Mouse (Mus musculus): Measurements from ENCODE around the gene H1f0. TPM values are rescaled to one million over a fixed set of nuclear protein-coding genes. Genes with fewer than 3 reads are reported as not detected.
"Not testable (repeated sequence)": the region's sequence is repeated elsewhere in the genome, so short reads cannot be mapped to it uniquely, and the experiment has no call there.

The H1f0 gene
- polyA plus RNA-seq, 1 experiment from 2014 or later = 351 TPM

GRCm38 (mm10) chr15:79027291-79028205, 702 bp upstream of the H1f0 start:
- peak overlapping the region; percentile 99 for H3K9ac ChIP-seq (replicated peaks)
- H3K27me3 ChIP-seq = peaks cover 8% of the 10 kb centered on the region; the same call in 1 of the 2 replicates
- peaks cover 60% of the 10 kb centered on the region for H3K4me1 ChIP-seq (replicated peaks)
- peak overlapping the region; percentile 96 for H3K27ac ChIP-seq
- 8% methylated on average over 40 of the region's 46 CpGs for WGBS
- no peaks in the 10 kb centered on the region for H3K9me3 ChIP-seq
- H3K4me2 ChIP-seq (replicated peaks) = peak overlapping the region; percentile 99
- H3K36me3 ChIP-seq = no peaks in the 10 kb centered on the region
- ATAC-seq = peak; percentile 35; the same call in 1 of the 2 replicates
- peak overlapping the region; percentile 60 for H3K4me3 ChIP-seq (replicated peaks)

- peak overlapping the region; percentile 99 for H3K9ac ChIP-seq (replicated peaks)
- peaks cover 6% of the 10 kb centered on the region; the same call in 1 of the 2 replicates for H3K27me3 ChIP-seq
- peak overlapping the region; percentile 96 for H3K27ac ChIP-seq
- no peak for ATAC-seq
- H3K36me3 ChIP-seq = no peaks in the 10 kb centered on the region
- peak overlapping the region; percentile 99 for H3K4me2 ChIP-seq (replicated peaks)
- no peaks in the 10 kb centered on the region for H3K9me3 ChIP-seq
- WGBS = 23% methylated on average over 16 of the region's 16 CpGs
- H3K4me1 ChIP-seq (replicated peaks) = peaks cover 62% of the 10 kb centered on the region
- peak overlapping the region; percentile 60 for H3K4me3 ChIP-seq (replicated peaks)
Observed at GRCm38 (mm10) chr15:79028823-79029484, 704 bp downstream of the H1f0 start.

- peak overlapping the region; percentile 99 for H3K9ac ChIP-seq (replicated peaks)
- H3K4me1 ChIP-seq (replicated peaks) = peaks cover 62% of the 10 kb centered on the region
- no peak for ATAC-seq
- peak overlapping the region; percentile 73; the same call in 1 of the 2 replicates for H3K27ac ChIP-seq
- no peaks in the 10 kb centered on the region for H3K9me3 ChIP-seq
- H3K27me3 ChIP-seq = peaks cover 5% of the 10 kb centered on the region; the same call in 1 of the 2 replicates
- no peaks in the 10 kb centered on the region for H3K36me3 ChIP-seq
- peak overlapping the region; percentile 60 for H3K4me3 ChIP-seq (replicated peaks)
- WGBS = 11% methylated on average over 11 of the region's 11 CpGs
- H3K4me2 ChIP-seq (replicated peaks) = peak overlapping the region; percentile 99
Observed at GRCm38 (mm10) chr15:79029519-79030241, 1.4 kb downstream of the H1f0 start.

GRCm38 (mm10) chr15:79030551-79031435, 2.5 kb downstream of the H1f0 start:
- peak overlapping the region; percentile 60 for H3K4me3 ChIP-seq (replicated peaks)
- peak overlapping the region; percentile 99 for H3K9ac ChIP-seq (replicated peaks)
- WGBS = under 1% methylated on average over 52 of the region's 52 CpGs
- peak overlapping the region; percentile 73; the same call in 1 of the 2 replicates for H3K27ac ChIP-seq
- H3K4me2 ChIP-seq (replicated peaks) = peak overlapping the region; percentile 99
- peak; percentile 82 for ATAC-seq
- no peaks in the 10 kb centered on the region for H3K9me3 ChIP-seq
- H3K27me3 ChIP-seq = peaks cover 3% of the 10 kb centered on the region; the same call in 1 of the 2 replicates
- H3K4me1 ChIP-seq (replicated peaks) = peaks cover 54% of the 10 kb centered on the region
- no peaks in the 10 kb centered on the region for H3K36me3 ChIP-seq

- H3K9ac ChIP-seq (replicated peaks); H3K27me3 ChIP-seq; H3K27ac ChIP-seq; H3K4me3 ChIP-seq (replicated peaks); H3K36me3 ChIP-seq; ATAC-seq; H3K9me3 ChIP-seq: not testable (repeated sequence)
- 87% methylated on average over 5 of the region's 5 CpGs for WGBS
- Histone ChIP-seq H3K4me1 (replicated peaks) (peaks cover 44% of the 10 kb centered on the region), H3K4me2 (replicated peaks) (peak overlapping the region; percentile 17; the same call in 1 of the 2 replicates)
Observed at GRCm38 (mm10) chr15:79031908-79032307, 3.7 kb downstream of the H1f0 start.

GRCm38 (mm10) chr15:79037913-79038328, 9.7 kb downstream of the H1f0 start:
- Histone ChIP-seq H3K27ac (no peak overlapping the region; the same call in 1 of the 2 replicates), H3K27me3 (peaks cover 38% of the 10 kb centered on the region), H3K9ac (replicated peaks) (no peak overlapping the region), H3K36me3 (peaks cover 10% of the 10 kb centered on the region), H3K4me3 (replicated peaks) (no peak overlapping the region), H3K4me1 (replicated peaks) (peaks cover 30% of the 10 kb centered on the region), H3K9me3 (no peaks in the 10 kb centered on the region), H3K4me2 (replicated peaks) (peak overlapping the region; percentile 22; the same call in 1 of the 2 replicates)
- 14% methylated on average over 14 of the region's 14 CpGs for WGBS
- peak; percentile 21; the same call in 1 of the 2 replicates for ATAC-seq

GRCm38 (mm10) chr15:79038331-79038730, 10.1 kb downstream of the H1f0 start:
- Histone ChIP-seq H3K36me3 (peaks cover 10% of the 10 kb centered on the region), H3K4me1 (replicated peaks) (peaks cover 35% of the 10 kb centered on the region), H3K27ac (no peak overlapping the region; the same call in 1 of the 2 replicates), H3K4me3 (replicated peaks) (no peak overlapping the region), H3K4me2 (replicated peaks) (no peak overlapping the region), H3K9ac (replicated peaks) (no peak overlapping the region), H3K27me3 (peaks cover 42% of the 10 kb centered on the region), H3K9me3 (no peaks in the 10 kb centered on the region)
- 72% methylated on average over 10 of the region's 10 CpGs for WGBS
- ATAC-seq = no peak

GRCm38 (mm10) chr15:79038853-79039252, 10.6 kb downstream of the H1f0 start:
- H3K4me3 ChIP-seq (replicated peaks) = no peak overlapping the region
- peaks cover 10% of the 10 kb centered on the region for H3K36me3 ChIP-seq
- no peak overlapping the region for H3K4me2 ChIP-seq (replicated peaks)
- H3K4me1 ChIP-seq (replicated peaks) = peaks cover 35% of the 10 kb centered on the region
- WGBS = 24% methylated on average over 7 of the region's 7 CpGs
- H3K9ac ChIP-seq (replicated peaks) = no peak overlapping the region
- peak; percentile 48 for ATAC-seq
- H3K9me3 ChIP-seq = no peaks in the 10 kb centered on the region
- H3K27ac ChIP-seq = no peak overlapping the region
- H3K27me3 ChIP-seq = peaks cover 47% of the 10 kb centered on the region

- Histone ChIP-seq H3K9ac (replicated peaks) (peak overlapping the region; percentile 40), H3K4me2 (replicated peaks) (peak overlapping the region; percentile 53), H3K4me1 (replicated peaks) (peaks cover 44% of the 10 kb centered on the region), H3K27ac (no peak overlapping the region), H3K36me3 (peaks cover 10% of the 10 kb centered on the region), H3K27me3 (peaks cover 56% of the 10 kb centered on the region), H3K9me3 (no peaks in the 10 kb centered on the region), H3K4me3 (replicated peaks) (peak overlapping the region; percentile 26)
- ATAC-seq = no peak
- 24% methylated on average over 24 of the region's 24 CpGs for WGBS
Observed at GRCm38 (mm10) chr15:79040501-79041416, 12.5 kb downstream of the H1f0 start.

- H3K9ac ChIP-seq (replicated peaks) = peak within 1 kb of the TSS; percentile 60
- H3K4me2 ChIP-seq (replicated peaks) = peak within 1 kb of the TSS; percentile 81
- ATAC-seq = no peak
- WGBS = 76% methylated on average over 6 of the region's 6 CpGs
- H3K4me3 ChIP-seq (replicated peaks) = peak within 1 kb of the TSS; percentile 53
- H3K9me3 ChIP-seq = no peaks in the 10 kb centered on the region
- H3K27me3 ChIP-seq = peaks cover 56% of the 10 kb centered on the region
- peaks cover 8% of the 10 kb centered on the region for H3K36me3 ChIP-seq
- H3K27ac ChIP-seq = 0 out of 2 replicates have a peak within 1 kb of the TSS, but pooled peaks have one; percentile 17
- peaks cover 44% of the 10 kb centered on the region for H3K4me1 ChIP-seq (replicated peaks)
Observed at GRCm38 (mm10) chr15:79041585-79041984, 13.3 kb downstream of the H1f0 start, which contains the start of gene Galr3. Gene Galr3 (plus strand): TSS chr15:79041885.
